Mouse (Mus musculus) C2C12 (cell line): ENCODE data around the gene Rps3.

Source experiments
- CTCF ChIP-seq: IDR thresholded peaks from one replicate; pipeline ENCODE4 v1.5.1; 2011; ENCODE audit not compliant: control insufficient read depth, insufficient read depth, insufficient read length
- MAX ChIP-seq: IDR thresholded peaks from one replicate; pipeline ENCODE4 v1.6.1; 2011; ENCODE audit warnings: mild to moderate bottlenecking, control low read depth
- MYOD1 ChIP-seq: IDR thresholded peaks from one replicate; pipeline ENCODE4 v1.6.1; 2011; ENCODE audit warnings: low read depth; ENCODE audit not compliant: control insufficient read depth, insufficient read length
- USF1 ChIP-seq: IDR thresholded peaks from one replicate; pipeline ENCODE4 v1.6.1; 2011; ENCODE audit warnings: low read depth, mild to moderate bottlenecking, control low read depth, moderate library complexity

DNA sequence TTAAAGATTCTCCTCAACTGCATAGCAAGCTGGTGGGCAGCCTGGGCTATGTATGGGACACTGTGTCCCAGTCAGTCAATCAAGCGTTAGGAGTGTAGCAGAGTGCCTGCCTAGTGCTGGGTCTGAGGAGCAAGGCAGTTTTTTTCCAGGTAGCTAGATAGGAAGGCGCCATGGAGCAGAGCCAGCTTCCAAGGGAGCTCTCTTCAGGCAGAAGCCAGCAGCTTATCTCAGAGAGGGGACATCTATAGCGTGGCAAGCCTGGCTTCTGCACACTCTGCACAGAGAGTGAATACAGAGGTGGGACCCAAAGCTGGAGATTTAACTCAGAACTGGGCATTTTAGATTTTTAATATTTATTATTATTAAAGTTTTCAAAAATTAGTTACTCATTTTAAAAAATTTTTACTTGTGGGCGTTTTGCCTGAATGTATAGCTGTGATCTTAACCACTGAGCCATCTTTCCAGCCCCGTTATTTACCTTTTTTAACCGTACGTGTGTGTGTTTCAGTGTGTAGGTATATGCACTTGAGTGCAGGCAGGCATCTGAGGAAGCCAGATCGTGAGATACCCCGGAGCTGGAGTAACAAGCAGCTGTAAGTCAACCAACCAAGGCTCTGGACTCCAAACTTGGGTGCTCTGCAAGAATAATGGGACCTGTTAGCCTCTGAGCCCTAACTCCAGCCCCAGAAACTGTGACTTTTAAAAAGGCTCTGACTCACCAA lies 32.7 kb upstream of the Rps3 start:
- TF ChIP-seq MYOD1 (no peak), CTCF (no peak), MAX (no peak), USF1 (no peak)
